Mouse (Mus musculus): ENCODE data around the gene Haus4. TPM values are rescaled to one million over a fixed set of nuclear protein-coding genes. Genes with fewer than 3 reads are reported as not detected.
A peak's percentile ranks its signal among the peaks of the same experiment; 100 is the strongest.

Haus4 gene
- polyA plus RNA-seq, 1 experiment from 2014 or later, result 58.1 TPM

- Histone ChIP-seq H3K36me3 (peaks cover 70% of the 10 kb centered on the region), H3K9me3 (no peaks in the 10 kb centered on the region), H3K27me3 (no peaks in the 10 kb centered on the region), H3K27ac (peak overlapping the region; percentile 76; the same call in 1 of the 2 replicates), H3K4me2 (peak overlapping the region; percentile 85), H3K4me1 (replicated peaks) (peaks cover 30% of the 10 kb centered on the region), H3K9ac (replicated peaks) (no peak overlapping the region; the same call in 1 of the 2 replicates), H3K4me3 (replicated peaks) (0 out of 2 replicates have a peak overlapping the region, but pooled peaks have one; percentile 99)
- WGBS, result 79% methylated on average over 4 of the region's 4 CpGs
- no peak for ATAC-seq (ENCODE audit: insufficient number of reproducible peaks, insufficient read depth, low FRiP score, low TSS enrichment, low read depth)
Measured at GRCm38 (mm10) chr14:54572122-54572521, 17.7 kb upstream of the Haus4 start.

GRCm38 (mm10) chr14:54569451-54570392 is 15.3 kb upstream of the Haus4 start:
- Histone ChIP-seq H3K4me1 (replicated peaks) (peaks cover 27% of the 10 kb centered on the region), H3K36me3 (peaks cover 83% of the 10 kb centered on the region), H3K9me3 (no peaks in the 10 kb centered on the region), H3K27me3 (no peaks in the 10 kb centered on the region), H3K4me2 (no peak overlapping the region), H3K27ac (peak overlapping the region; percentile 32; the same call in 1 of the 2 replicates), H3K4me3 (replicated peaks) (no peak overlapping the region), H3K9ac (replicated peaks) (no peak overlapping the region)
- WGBS, result 77% methylated on average over 17 of the region's 17 CpGs
- ATAC-seq (ENCODE audit: insufficient number of reproducible peaks, insufficient read depth, low FRiP score, low TSS enrichment, low read depth), result no peak

GRCm38 (mm10) chr14:54568694-54569414 is 14.4 kb upstream of the Haus4 start:
- no peaks in the 10 kb centered on the region for H3K9me3 ChIP-seq
- no peak for ATAC-seq (ENCODE audit: insufficient number of reproducible peaks, insufficient read depth, low FRiP score, low TSS enrichment, low read depth)
- no peak overlapping the region for H3K4me3 ChIP-seq (replicated peaks)
- 75% methylated on average over 15 of the region's 15 CpGs for WGBS
- peaks cover 76% of the 10 kb centered on the region for H3K36me3 ChIP-seq
- H3K9ac ChIP-seq (replicated peaks), result no peak overlapping the region
- no peak overlapping the region for H3K4me2 ChIP-seq
- no peak overlapping the region for H3K27ac ChIP-seq
- peaks cover 18% of the 10 kb centered on the region for H3K4me1 ChIP-seq (replicated peaks)
- H3K27me3 ChIP-seq, result no peaks in the 10 kb centered on the region

GRCm38 (mm10) chr14:54560527-54561242 is 6.3 kb upstream of the Haus4 start:
- Histone ChIP-seq H3K27ac (no peak overlapping the region), H3K9ac (replicated peaks) (no peak overlapping the region), H3K4me2 (no peak overlapping the region), H3K4me1 (replicated peaks) (no peaks in the 10 kb centered on the region), H3K36me3 (no peaks in the 10 kb centered on the region), H3K27me3 (no peaks in the 10 kb centered on the region), H3K9me3 (no peaks in the 10 kb centered on the region), H3K4me3 (replicated peaks) (no peak overlapping the region)
- no peak for ATAC-seq (ENCODE audit: insufficient number of reproducible peaks, insufficient read depth, low FRiP score, low TSS enrichment, low read depth)
- WGBS, result 84% methylated on average over 14 of the region's 14 CpGs

GRCm38 (mm10) chr14:54557330-54557729 is 2.9 kb upstream of the Haus4 start:
- Histone ChIP-seq H3K9ac (replicated peaks) (no peak overlapping the region), H3K4me3 (replicated peaks) (no peak overlapping the region), H3K36me3 (no peaks in the 10 kb centered on the region), H3K27me3 (no peaks in the 10 kb centered on the region), H3K27ac (no peak overlapping the region), H3K4me2 (no peak overlapping the region), H3K4me1 (replicated peaks) (peaks cover 7% of the 10 kb centered on the region), H3K9me3 (no peaks in the 10 kb centered on the region)
- ATAC-seq (ENCODE audit: insufficient number of reproducible peaks, insufficient read depth, low FRiP score, low TSS enrichment, low read depth), result no peak
- 83% methylated on average over 8 of the region's 8 CpGs for WGBS

GRCm38 (mm10) chr14:54553454-54553974 is 902 bp downstream of the Haus4 start:
- Histone ChIP-seq H3K4me3 (replicated peaks) (peak overlapping the region; percentile 61), H3K27me3 (no peaks in the 10 kb centered on the region), H3K27ac (peak overlapping the region; percentile 92), H3K36me3 (peaks cover 22% of the 10 kb centered on the region), H3K9ac (replicated peaks) (peak overlapping the region; percentile 80), H3K4me2 (peak overlapping the region; percentile 72), H3K9me3 (no peaks in the 10 kb centered on the region; the same call in 1 of the 2 replicates), H3K4me1 (replicated peaks) (peaks cover 7% of the 10 kb centered on the region)
- ATAC-seq (ENCODE audit: insufficient number of reproducible peaks, insufficient read depth, low FRiP score, low TSS enrichment, low read depth), result no peak
- WGBS, result 2% methylated on average over 21 of the region's 21 CpGs

GRCm38 (mm10) chr14:54544703-54545102 is 9.7 kb downstream of the Haus4 start:
- no peaks in the 10 kb centered on the region for H3K27me3 ChIP-seq

GRCm38 (mm10) chr14:54540771-54541170 is 13.6 kb downstream of the Haus4 start:
- Histone ChIP-seq H3K27me3 (no peaks in the 10 kb centered on the region), H3K4me2 (no peak overlapping the region), H3K36me3 (peaks cover 47% of the 10 kb centered on the region), H3K27ac (no peak overlapping the region), H3K4me1 (replicated peaks) (no peaks in the 10 kb centered on the region), H3K4me3 (replicated peaks) (no peak overlapping the region), H3K9ac (replicated peaks) (no peak overlapping the region), H3K9me3 (no peaks in the 10 kb centered on the region)
- 68% methylated on average over 11 of the region's 11 CpGs for WGBS
- no peak for ATAC-seq (ENCODE audit: insufficient number of reproducible peaks, insufficient read depth, low FRiP score, low TSS enrichment, low read depth)

More at GRCm38 (mm10) chr14:54544703-54545102, 9.7 kb downstream of the Haus4 start:
- no peak for ATAC-seq (ENCODE audit: insufficient number of reproducible peaks, insufficient read depth, low FRiP score, low TSS enrichment, low read depth)
- no peaks in the 10 kb centered on the region for H3K4me1 ChIP-seq (replicated peaks)
- H3K9ac ChIP-seq (replicated peaks), result no peak overlapping the region
- no peak overlapping the region for H3K4me2 ChIP-seq
- no peak overlapping the region for H3K27ac ChIP-seq
- WGBS, result 90% methylated on average over 5 of the region's 5 CpGs
- peaks cover 86% of the 10 kb centered on the region for H3K36me3 ChIP-seq
- no peak overlapping the region for H3K4me3 ChIP-seq (replicated peaks)
- H3K9me3 ChIP-seq, result no peaks in the 10 kb centered on the region; the same call in 1 of the 2 replicates

GRCm38 (mm10) chr14:54538580-54538979 is 15.8 kb downstream of the Haus4 start:
- Histone ChIP-seq H3K4me3 (replicated peaks) (no peak overlapping the region), H3K36me3 (peaks cover 27% of the 10 kb centered on the region), H3K27ac (no peak overlapping the region), H3K9ac (replicated peaks) (no peak overlapping the region), H3K4me1 (replicated peaks) (no peaks in the 10 kb centered on the region), H3K27me3 (no peaks in the 10 kb centered on the region), H3K9me3 (no peaks in the 10 kb centered on the region), H3K4me2 (no peak overlapping the region)
- ATAC-seq (ENCODE audit: insufficient number of reproducible peaks, insufficient read depth, low FRiP score, low TSS enrichment, low read depth), result no peak
- 89% methylated on average over 2 of the region's 2 CpGs for WGBS

- peak; percentile 52; the same call in 1 of the 2 replicates for ATAC-seq (ENCODE audit: insufficient number of reproducible peaks, insufficient read depth, low FRiP score, low TSS enrichment, low read depth)
Measured at GRCm38 (mm10) chr14:54528446-54529111, 25.8 kb downstream of the Haus4 start.

More at GRCm38 (mm10) chr14:54528446-54529111, 25.8 kb downstream of the Haus4 start:
- H3K4me2 ChIP-seq, result peak overlapping the region; percentile 69
- no peaks in the 10 kb centered on the region for H3K36me3 ChIP-seq
- no peak overlapping the region for H3K4me3 ChIP-seq (replicated peaks)
- no peaks in the 10 kb centered on the region for H3K27me3 ChIP-seq
- 10% methylated on average over 17 of the region's 17 CpGs for WGBS
- H3K4me1 ChIP-seq (replicated peaks), result peaks cover 17% of the 10 kb centered on the region
- H3K9me3 ChIP-seq, result no peaks in the 10 kb centered on the region
- H3K27ac ChIP-seq, result 0 out of 2 replicates have a peak overlapping the region, but pooled peaks have one; percentile 72
- no peak overlapping the region for H3K9ac ChIP-seq (replicated peaks)

All from limb, embryonic 12.5 days (tissue).